Mouse (Mus musculus) embryo, embryonic 11 days (tissue): ENCODE measurements at regions not wholly inside any gene's neighbourhood (a gene's known extent, or its start where the extent isn't known, plus 50 kb on each side); places are given as distances from the start of the nearest gene placed in this dataset.
A peak's percentile ranks its signal among the peaks of the same experiment; 100 is the strongest.
"Not testable (repeated sequence)": the region's sequence is repeated elsewhere in the genome, so short reads cannot be mapped to it uniquely, and the experiment has no call there.

Source experiments
- DNase-seq: peaks from one replicate; pipeline ENCODE4 v3.0.0-alpha.2; 2015

DNA sequence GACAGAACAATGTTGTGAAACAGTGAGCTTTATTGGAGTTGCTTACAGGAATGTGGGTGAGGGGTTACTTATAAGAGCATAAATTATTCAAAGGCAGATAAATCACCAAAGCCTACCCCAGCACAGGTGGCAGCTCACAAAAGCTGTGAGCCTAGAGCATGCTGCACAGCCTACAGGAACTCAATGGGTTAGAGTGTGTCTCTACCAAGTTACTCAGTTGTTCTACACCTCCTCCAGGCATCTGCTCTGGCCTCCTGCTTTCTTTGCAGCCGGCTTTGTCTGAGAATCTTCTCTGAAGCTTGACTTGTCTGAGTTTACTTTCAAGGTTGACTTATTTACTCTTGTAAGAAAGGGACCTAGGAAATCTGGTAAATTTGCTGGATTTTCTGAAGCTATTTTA, 336.5 kb downstream of the Fscb start:
- DNase-seq = no peak

DNA sequence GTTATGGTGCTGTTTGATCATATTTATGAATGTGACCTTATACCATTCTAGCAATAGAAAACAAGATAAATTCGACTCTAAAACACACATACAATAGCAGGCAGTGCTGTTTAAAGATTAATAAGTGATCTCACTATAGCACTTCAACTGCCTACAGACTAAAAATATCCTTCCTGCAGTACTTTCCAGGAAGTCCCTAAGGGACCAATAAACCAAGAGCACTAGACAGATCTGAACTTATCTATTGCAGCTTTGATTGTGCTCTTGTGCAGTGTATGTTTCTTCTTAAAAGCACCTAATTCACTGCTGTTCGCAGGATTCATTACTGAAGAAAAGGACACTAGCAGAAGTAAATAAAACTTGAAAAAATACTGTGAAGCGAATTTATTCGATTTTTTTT, 358.1 kb downstream of the Fscb start:
- DNase-seq = no peak

DNA sequence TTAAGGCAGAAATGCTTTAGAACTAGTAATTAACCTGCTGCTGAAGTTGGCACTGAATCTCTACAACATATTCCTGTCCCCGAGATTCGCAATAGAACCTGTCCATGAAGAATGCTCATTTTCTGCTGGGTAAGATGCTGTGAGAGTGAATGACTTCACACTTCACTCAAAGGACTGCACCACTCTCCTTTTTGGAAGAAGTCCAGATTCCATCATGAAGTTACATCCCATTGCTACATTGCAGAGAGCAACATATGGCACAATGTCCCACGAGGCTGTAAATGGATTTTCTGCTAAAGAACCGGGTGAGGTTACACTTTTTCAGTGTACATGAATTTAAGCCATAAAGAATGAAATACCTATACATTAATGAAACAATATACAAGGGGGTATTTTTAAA, 360.0 kb downstream of the Fscb start:
- DNase-seq = no peak

DNA sequence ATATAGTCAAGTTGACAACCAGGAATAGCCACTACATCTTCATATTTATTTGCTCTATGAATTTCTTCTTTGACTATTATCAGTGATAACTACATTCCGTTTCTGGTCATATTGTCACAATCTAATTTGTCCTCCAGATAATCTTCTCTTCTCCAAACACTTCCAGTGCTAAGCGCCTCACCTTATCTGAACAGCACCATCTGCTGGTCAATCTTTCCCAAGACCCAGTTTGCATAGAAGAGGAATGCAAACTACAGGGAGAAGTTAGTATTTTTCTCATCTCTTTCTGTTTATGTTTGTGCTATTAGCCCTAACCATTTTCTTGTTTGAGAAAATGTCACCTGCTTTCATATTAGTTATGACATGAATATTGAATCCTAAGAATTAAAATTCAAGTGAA, 370.3 kb downstream of the Fscb start:
- peak; percentile 67 for DNase-seq

DNA sequence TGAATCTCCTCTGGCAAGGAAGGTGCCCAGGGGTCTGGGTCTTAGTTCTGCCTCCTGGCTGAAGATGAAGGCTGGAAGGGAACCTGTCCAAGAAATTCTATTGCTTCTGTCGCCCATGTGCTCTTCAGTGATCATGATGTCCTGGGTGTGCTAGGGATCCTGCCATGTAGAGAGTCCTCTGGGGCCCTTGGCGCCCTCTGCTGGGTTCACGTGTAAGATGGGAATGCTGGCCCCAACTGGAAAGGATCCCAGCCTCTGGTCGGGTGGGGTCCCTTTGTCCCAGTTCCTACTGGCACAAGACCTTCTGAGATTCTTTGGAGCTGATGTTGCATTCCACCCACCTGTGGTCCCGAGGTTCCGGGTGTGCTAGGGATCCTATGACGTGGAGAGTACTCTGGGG, 397.7 kb downstream of the Fscb start:
- DNase-seq = no peak

DNA sequence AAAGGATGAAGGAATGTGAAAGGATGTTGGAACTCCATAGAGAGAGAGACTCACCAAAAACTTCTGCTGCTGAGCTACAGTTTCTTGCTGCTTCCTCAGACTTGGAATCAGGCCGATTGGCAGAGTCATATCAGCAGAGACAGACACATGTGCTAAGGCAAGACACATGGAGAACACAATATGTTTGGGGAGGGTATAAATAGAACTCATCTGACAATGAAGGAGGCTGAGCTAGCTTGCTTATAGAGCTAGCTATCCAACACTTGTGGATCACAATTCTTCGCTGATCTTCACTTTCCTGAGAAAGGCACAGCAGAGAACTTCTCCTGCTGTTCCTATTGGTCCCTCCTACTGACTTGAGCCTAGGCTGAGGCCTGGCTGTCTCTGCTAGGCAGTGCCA, 429.0 kb downstream of the Fscb start:
- no peak for DNase-seq

DNA sequence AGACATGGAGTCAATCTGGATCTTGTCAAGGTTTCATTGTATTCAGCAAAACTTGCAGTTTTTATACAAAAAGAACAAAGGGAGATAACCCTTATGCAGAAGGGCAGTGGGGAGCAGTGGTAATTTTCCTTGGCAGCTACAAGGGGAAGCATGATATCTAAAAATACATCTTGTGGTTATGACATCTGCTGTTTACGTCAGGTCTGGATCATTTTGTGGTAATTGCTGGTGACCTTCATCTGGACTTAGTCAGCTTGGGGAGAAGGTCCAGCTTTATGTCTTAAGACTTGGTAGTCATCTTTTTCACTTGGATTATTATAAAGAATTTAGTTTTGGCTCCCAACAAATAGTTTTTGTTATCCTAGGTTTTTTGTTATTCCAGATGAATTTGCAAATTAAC, 465.9 kb downstream of the Fscb start:
- not testable (repeated sequence) for DNase-seq
